In the genomic region with DNA sequence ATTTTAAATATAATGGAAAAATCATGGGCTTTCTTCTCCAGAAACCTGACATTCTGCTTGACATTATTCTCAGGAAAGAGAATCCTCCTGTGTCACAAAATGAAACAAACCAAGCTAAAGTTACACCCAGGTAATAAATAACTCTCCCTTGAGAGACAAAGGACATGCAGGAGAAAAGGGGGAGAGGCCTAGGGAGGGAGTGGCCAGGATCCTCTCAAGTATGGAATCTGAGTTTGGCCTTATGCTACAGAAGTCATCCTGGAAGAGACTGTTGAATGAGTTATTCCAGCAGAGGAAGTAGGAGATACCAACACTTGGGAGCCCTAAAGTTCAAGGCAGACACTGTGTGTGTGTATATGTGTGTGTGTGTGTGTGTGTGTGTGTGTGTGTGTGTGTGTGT, we compare ENCODE assay signal across 29 mouse cellular contexts. TPM values are rescaled to one million over a fixed set of nuclear protein-coding genes. Genes with fewer than 3 reads are reported as not detected.
A peak's percentile ranks its signal among the peaks of the same experiment; 100 is the strongest.
DNase-seq lines count a peak whose midpoint lies in the region; ATAC-seq lines count a peak whose summit lies in the region.
"Had no signal": no experiment of that assay in that cellular context is flagged by ENCODE, and none has a peak within 500 bp of the region (broad histone marks: within the 10 kb centered on the region; RNA-seq: fewer than 3 reads in every experiment).

No protein-coding gene starts in this region.

- H3K27ac ChIP-seq in kidney, embryonic 15.5 days = no peak overlapping the region
- no peak overlapping the region for H3K27ac ChIP-seq in limb, embryonic 13.5 days
- H3K27ac ChIP-seq in limb, embryonic 10.5 days = no peak overlapping the region
- H3K27ac ChIP-seq: forebrain, embryonic 10.5 days; forebrain, embryonic 13.5 days; heart, adult 2 months; heart, embryonic 10.5 days; heart, embryonic 13.5 days; hindbrain, embryonic 14.5 days; hindbrain, postnatal 0 days had no signal

- no peak overlapping the region for H3K9ac ChIP-seq in kidney, embryonic 15.5 days
- no peak overlapping the region for H3K9ac ChIP-seq in limb, embryonic 13.5 days
- H3K9ac ChIP-seq: forebrain, embryonic 13.5 days; heart, embryonic 13.5 days; hindbrain, embryonic 14.5 days had no signal

- H3K9me3 ChIP-seq in kidney, embryonic 15.5 days (replicated peaks) = no peaks in the 10 kb centered on the region
- H3K9me3 ChIP-seq in limb, embryonic 13.5 days = no peaks in the 10 kb centered on the region
- no peaks in the 10 kb centered on the region for H3K9me3 ChIP-seq in limb, embryonic 10.5 days (replicated peaks)
- H3K9me3 ChIP-seq: forebrain, embryonic 10.5 days; forebrain, embryonic 13.5 days; heart, embryonic 10.5 days; heart, embryonic 13.5 days had no signal

- H3K4me3 ChIP-seq in kidney, embryonic 15.5 days (replicated peaks) = no peak overlapping the region
- no peak overlapping the region for H3K4me3 ChIP-seq in limb, embryonic 13.5 days
- H3K4me3 ChIP-seq in limb, embryonic 10.5 days = no peak overlapping the region
- H3K4me3 ChIP-seq: forebrain, embryonic 10.5 days; forebrain, embryonic 13.5 days; heart, adult 2 months; heart, embryonic 10.5 days; heart, embryonic 13.5 days had no signal

- no peaks in the 10 kb centered on the region for H3K4me1 ChIP-seq in kidney, embryonic 15.5 days
- H3K4me1 ChIP-seq in limb, embryonic 13.5 days = no peaks in the 10 kb centered on the region
- H3K4me1 ChIP-seq in limb, embryonic 10.5 days = no peaks in the 10 kb centered on the region
- H3K4me1 ChIP-seq: heart, embryonic 10.5 days had no signal

- H3K27me3 ChIP-seq in kidney, embryonic 15.5 days = no peaks in the 10 kb centered on the region
- H3K27me3 ChIP-seq in limb, embryonic 13.5 days = no peaks in the 10 kb centered on the region
- no peaks in the 10 kb centered on the region for H3K27me3 ChIP-seq in limb, embryonic 10.5 days (ENCODE audit: low read depth, poor library complexity, severe bottlenecking)
- H3K27me3 ChIP-seq: forebrain, embryonic 13.5 days; heart, embryonic 13.5 days had no signal

- no peaks in the 10 kb centered on the region for H3K36me3 ChIP-seq in kidney, embryonic 15.5 days
- H3K36me3 ChIP-seq in limb, embryonic 13.5 days = no peaks in the 10 kb centered on the region
- H3K36me3 ChIP-seq in limb, embryonic 10.5 days = no peaks in the 10 kb centered on the region
- H3K36me3 ChIP-seq: forebrain, embryonic 10.5 days; G1E; heart, embryonic 10.5 days; heart, embryonic 13.5 days had no signal

- no peak overlapping the region for H3K4me2 ChIP-seq in kidney, embryonic 15.5 days
- no peak overlapping the region for H3K4me2 ChIP-seq in limb, embryonic 13.5 days (replicated peaks)
- H3K4me2 ChIP-seq: forebrain, embryonic 13.5 days; heart, embryonic 13.5 days; hindbrain, embryonic 14.5 days had no signal

- ATAC-seq in kidney, embryonic 15.5 days (replicated peaks; ENCODE audit: low FRiP score) = peak; percentile 81
- ATAC-seq in limb, embryonic 13.5 days (ENCODE audit: low FRiP score, low read depth) = peak; percentile 36; the same call in 1 of the 2 replicates
- ATAC-seq: activated CD4-positive, CD25-positive, alpha-beta regulatory T cell, adult 4 months; hindbrain, postnatal 0 days; Patski had no signal

- peak; percentile 7 for DNase-seq in embryo, embryonic 10.5 days (ENCODE audit: low spot score)
- DNase-seq in embryo, embryonic 11 days = no peak
- DNase-seq in kidney, postnatal 25 days = no peak
- no peak for DNase-seq in limb, embryonic 10.5 days (ENCODE audit: low spot score)
- peak; percentile 42 for DNase-seq in mesoderm, embryonic 11.5 days (ENCODE audit: low read depth, low spot score)
- DNase-seq in cerebellum, adult 11 months = no peak
- DNase-seq: adrenal gland, adult 8-10 months; adrenal gland, postnatal 25 days; cerebellum, adult 2 months; cerebellum, adult 9-11 months; cerebellum, postnatal 25 days; gastrocnemius, postnatal 10 days; gastrocnemius, postnatal 36 days; heart, adult 2 months; heart, postnatal 14 days; heart, postnatal 4 days had no signal

RNA-seq across cellular contexts. Expression of a gene that starts 2.2 kb away (rescaled TPM):
- polyA plus RNA-seq in kidney, embryonic 15.5 days (2015; fragmentation: Nextera tagmentation; extraction: Ambion mirVana) = not detected in 2 replicates
- polyA plus RNA-seq in limb, embryonic 13.5 days (2015; fragmentation: Nextera tagmentation; extraction: Ambion mirVana) = 0.78 and 0.92 TPM in 2 replicates
- not detected in 2 replicates for polyA plus RNA-seq in limb, embryonic 10.5 days (2016; fragmentation: Nextera tagmentation; extraction: Ambion mirVana)
- polyA plus RNA-seq: embryonic facial prominence, embryonic 11.5 days; forebrain, embryonic 10.5 days; forebrain, embryonic 13.5 days; forebrain, embryonic 16.5 days; G1E; heart, embryonic 10.5 days; hindbrain, embryonic 14.5 days had no signal

RNA-seq across cellular contexts. Expression of a gene that starts 32.6 kb away (rescaled TPM):
- polyA plus RNA-seq in kidney, embryonic 15.5 days (2015; fragmentation: Nextera tagmentation; extraction: Ambion mirVana) = 3.4 TPM in 2 replicates
- 3.1 and 4.4 TPM in 2 replicates for polyA plus RNA-seq in limb, embryonic 13.5 days (2015; fragmentation: Nextera tagmentation; extraction: Ambion mirVana)
- 4.1 and 5.3 TPM in 2 replicates for polyA plus RNA-seq in limb, embryonic 10.5 days (2016; fragmentation: Nextera tagmentation; extraction: Ambion mirVana)

Comparison
In these comparisons a context has a peak if more than half of its experiments do, and no peak if none do; other contexts are left out.
1. DNase-seq: peak in embryo, embryonic 10.5 days (single experiment) and mesoderm, embryonic 11.5 days (single experiment); none in embryo, embryonic 11 days (single experiment), kidney, postnatal 25 days (0 of 2), limb, embryonic 10.5 days (single experiment) and cerebellum, adult 11 months (single experiment).